Mouse (Mus musculus) right cerebral cortex, postnatal 14 days (tissue): Measurements from ENCODE around the gene Gm8251.
"Not testable (repeated sequence)": the region's sequence is repeated elsewhere in the genome, so short reads cannot be mapped to it uniquely, and the experiment has no call there.

Experiments used
- DNase-seq: peaks from one replicate; pipeline ENCODE4 v3.0.0; 2022

Gm8251 gene

DNA sequence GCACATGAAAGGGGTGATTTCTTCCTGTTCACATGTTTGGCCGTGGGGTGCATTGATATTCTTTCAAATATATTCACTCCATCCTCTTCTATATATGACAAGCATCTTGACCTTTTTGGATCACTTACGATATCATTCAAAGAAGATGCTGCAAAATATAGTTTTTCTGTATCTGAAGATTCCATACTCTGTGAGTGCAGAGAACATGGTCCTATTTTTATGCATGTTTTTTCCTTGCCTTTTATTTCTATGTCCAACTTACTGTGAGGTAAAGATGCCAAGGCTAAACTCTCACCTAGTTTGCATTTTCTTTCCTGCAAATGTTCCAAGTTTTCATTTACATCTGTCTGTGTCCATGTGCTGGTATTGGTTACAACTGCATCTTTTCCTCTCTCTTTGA is at the start of gene Gm8251:
Gene Gm8251, minus strand, starts transcription at position 101 of the 400 bp plus-strand sequence.
- no peak for DNase-seq

DNA sequence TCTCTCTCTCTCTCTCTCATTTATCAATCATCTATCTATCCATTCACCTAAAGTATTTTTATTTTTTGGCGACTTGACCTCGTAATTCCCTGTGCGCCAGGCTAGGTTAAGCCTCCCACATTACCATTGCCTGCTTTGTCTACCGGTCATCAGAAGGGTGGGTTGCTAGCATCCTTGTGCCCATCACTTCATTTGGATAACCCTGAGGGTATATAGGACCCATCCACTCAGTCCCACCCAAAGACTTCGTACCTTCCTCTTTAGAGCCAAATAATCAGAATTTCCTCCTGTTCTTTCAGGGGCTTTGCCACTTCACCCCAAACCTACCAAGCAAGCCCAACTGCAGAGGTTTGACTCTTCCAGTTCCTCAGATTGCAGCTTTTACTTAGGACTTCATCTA is 41.2 kb upstream of the Gm8251 start:
- no peak for DNase-seq

DNA sequence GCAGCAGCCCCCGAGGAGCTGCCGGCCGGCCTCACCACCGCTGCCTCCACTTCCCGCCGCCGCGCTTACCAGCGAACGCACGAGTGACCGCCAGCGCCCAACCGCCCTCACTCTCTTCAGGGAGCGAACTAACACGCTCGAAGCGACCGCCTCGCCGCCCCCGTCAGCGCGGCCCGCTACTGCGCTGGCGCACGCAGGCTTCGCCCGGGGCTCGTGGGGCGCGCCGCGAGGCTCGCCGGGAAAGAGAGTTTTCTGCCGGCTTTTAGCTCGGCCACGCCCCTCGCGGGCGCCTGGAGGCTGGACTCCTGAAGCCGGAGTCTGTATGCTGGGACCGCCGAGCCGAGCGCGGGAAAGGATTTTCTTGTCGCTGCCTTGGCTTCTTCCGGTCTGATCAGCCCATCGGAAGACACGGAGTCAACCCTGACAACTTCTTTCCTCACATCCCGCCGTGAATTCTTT is 40.6 kb upstream of the Gm8251 start, which contains the start of gene Tex30:
Gene Tex30, minus strand, starts transcription at position 183 of the 459 bp plus-strand sequence.
- DNase-seq, result peak; percentile 94

DNA sequence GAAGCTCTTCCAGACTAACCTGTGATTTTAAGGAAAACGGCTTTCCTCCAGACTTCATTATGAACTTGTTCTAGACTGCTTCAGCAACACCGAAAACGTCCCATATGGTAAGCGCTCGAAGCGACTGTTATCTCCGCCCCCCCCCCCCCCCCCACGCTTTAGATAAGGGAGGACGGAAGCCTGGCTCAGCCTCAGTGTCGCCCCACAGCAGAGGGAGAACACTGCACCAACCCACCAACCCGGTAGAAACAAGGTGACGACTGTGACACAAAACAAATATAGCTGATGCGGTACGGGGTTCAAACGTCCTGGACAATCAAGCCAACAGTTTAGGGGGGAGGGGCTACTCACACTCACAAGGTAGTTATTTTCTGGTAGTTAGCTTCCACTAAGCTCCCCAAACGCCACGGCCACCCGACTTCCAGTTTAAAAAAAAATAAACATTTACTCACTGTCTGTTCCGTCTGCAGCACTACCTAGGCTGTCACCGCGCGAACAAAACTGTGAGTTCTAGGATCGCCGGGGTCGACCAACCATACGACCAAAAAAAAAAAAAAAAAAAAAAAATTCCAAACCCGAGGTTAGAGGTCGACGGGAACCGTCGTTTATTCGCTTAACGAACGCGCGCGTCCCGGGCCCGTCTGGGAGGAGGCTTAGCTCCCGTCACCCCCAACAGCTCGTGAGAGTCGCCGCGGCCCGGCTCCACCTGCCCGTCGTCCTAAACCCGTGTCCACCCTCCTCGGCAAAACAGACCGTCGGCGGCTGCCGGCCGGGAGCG is 39.9 kb upstream of the Gm8251 start:
- DNase-seq, result peak; percentile 7

DNA sequence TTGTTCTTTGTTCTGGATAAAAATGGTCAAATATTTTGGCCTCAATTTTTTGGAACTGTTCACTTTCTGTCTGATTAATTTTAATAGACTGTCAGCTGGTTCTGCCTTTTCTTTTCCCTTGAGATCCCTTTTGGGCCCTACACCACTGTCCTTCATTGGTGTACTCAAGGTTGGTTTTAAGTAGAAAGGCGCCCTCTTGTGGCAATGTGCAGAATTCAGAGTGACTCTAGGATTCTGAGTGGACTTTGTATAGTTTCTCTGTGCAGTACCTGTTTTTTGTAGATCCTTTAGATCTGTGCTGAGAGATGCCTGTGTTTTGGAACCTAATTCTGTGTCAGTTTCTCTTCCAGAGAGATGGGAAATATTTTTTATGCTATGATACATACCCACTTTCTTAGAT is 2.9 kb upstream of the Gm8251 start:
- peak; percentile 54 for DNase-seq

DNA sequence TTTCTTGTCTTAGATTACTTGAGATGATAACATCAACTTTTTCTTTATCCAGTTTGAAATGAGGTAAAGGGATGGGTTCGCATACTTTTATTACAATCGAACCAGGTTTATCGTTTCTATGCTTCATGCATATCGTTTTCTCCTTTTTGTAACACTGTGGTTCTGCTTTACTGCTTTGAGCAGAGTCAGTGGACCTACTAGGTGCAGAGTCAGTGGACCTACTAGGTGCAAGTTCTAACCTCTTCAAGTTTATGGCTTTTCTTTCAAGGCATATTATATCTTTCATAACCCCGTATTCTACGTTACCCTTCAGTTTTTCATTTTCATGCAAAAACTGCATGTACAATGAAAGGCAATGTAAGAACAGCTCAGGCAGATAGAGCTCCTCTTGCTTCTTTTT is 1.7 kb upstream of the Gm8251 start:
- no peak for DNase-seq

DNA sequence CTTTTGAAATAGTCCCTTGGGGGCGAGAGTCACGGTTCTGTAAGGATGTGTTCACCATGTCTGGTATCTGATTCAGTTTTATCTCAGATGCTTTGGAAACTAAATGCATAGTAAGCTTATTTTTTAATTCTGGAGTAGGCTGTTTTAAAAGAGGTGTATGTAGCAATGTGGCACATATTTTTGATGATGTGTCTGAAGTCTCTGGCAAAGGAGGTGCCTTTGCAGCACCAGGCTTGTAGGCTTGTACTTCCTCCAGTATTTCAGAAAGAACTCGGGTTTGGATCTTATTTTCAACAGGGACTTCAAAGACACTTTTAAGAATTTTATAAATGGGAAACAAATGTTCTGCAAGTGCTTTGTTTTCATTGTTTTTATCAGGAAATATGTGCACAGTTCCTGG is 3.9 kb downstream of the Gm8251 start:
- DNase-seq, result no peak

DNA sequence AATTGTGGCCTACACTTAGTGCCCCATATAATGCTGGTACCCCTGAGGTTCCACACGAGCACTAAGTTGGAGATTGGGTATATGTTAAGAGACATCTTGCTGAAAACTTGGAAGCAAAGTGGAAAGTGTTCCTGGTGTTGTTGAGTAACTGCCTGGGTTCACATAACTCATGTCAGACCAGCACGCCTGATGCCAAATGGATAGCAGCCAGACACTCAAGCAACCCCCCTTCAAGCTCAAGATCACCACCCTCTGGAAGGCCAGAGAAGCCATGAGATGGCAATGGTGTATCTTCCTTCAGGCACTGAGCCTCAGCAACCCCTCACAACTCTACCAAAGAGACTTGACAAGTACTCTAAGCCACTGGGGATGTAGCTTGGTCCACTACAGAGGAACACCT is 15.2 kb downstream of the Gm8251 start:
- no peak for DNase-seq

DNA sequence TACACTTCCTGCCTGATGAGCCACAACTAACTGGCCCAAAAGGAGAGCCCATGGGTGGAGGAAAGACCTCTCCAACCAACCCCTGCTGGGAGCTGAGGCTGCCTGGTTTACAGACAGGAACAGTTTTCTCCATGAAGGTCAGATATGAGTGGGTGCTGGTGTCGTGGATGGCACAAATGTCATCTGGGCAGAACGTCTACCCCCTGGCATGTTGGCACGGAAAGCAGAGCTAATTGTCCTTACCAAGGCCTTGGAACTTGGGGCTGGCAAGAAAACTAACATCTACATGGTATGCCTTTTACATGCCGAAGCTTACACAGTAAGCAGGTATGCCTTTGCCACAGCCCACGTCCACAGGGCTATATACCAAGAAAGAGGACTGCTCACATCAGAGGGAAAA is 16.0 kb downstream of the Gm8251 start:
- DNase-seq, result not testable (repeated sequence)

DNA sequence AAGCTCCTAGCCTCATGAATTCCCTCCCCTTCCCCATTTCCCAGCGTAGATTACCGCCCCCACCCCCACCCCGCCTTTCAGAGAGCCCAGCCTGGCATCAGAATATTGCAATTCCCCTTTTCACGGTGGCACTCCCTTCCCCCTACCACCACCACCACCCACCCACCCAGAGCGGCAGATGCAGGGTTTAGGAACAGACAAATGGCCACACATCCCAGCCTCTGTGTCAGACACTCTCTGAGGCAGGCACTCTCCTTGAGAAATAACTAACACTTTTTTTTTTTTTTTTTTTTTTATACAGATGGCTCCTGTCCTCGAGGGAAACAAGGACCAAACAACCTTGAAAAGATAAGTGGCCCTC is 19.2 kb downstream of the Gm8251 start:
- no peak for DNase-seq

DNA sequence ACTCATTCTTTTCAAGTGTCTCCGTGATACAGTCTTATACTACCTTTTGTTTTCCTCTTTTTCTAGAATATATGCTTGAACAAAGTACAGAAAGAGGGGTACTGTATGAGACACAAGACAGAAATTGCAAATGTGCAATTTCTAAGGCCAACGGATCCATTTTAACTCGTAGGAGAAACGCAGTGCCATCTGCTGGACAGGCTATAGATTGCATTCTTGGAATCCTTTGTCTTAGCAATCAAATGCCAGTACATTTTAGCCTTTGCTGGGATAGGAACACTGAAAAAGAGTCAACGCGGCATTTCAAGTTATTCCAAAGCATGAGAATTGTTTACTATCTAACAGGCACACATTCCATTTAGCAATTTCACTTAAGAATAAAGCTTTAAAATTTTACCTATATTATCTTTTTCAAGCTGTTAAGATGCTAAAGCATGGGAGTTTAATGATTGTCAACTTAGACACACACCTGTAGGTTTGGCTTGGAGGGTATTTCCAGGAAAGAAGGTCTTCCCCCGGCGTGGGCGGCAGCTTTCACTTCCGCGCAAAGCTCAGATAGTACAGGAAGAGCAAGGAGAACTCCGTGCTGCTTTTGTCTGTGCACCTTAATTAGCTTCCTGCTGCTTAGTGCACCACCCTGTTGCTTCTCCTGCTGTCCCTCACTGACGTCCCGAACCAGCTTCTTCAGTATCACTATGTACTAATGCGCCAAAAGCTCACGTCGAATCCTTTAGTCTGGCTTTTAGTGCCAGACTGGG is 19.8 kb downstream of the Gm8251 start:
- peak; percentile 62 for DNase-seq

DNA sequence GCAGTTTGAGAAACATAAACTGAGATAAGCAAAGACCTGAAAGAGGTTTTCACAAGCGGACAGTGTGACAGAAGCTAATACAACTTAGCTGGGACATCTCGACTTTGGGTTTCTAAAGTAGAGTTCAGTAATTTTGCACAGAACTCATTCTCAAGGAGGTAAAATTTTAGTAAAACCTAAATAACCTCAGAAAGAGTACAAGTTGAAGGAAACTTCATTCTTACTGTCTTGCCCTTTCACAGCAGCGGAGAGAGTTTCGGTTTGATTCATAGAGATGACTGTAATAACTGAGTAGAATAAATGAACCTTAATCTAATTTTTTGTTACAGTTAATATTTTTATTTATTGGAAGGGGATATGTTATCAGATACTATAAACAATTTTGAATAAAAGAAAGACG is 28.8 kb downstream of the Gm8251 start:
- DNase-seq, result no peak

DNA sequence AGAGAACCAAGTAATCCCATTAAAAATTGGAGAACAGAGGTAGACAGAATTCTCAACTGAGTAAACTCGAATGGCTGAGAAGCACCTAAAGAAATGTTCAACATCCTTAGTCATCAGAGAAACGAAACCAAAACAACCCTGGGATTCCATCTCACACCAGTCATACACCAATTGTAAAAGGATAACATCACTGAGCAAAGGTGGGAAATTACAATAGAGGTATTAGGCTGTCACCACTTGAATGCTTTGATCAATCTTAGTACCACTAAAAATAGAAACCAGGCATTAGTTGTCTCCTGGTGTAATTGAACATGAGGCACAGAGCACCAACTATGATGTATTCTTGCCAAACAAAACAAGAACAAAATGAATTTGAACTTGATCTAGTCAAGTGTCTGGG is 29.5 kb downstream of the Gm8251 start:
- no peak for DNase-seq

DNA sequence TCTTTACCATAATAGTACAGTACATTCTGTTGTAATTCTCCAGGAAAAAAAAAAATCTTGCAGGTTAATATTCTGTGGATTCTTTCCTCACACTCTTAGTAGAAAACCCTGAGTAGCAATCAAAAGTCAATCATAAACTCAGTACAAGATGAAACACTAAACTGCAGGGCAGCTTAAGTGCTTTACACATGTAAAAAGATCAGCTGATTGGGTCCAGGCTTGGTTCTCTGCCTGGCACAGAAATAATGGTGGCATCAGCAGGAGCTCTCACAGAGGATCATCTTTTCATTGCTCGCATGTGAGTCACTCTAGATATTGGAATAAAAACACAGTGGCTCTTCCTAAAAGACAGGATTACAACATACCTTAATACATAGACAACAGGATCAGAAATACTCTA is 34.1 kb downstream of the Gm8251 start:
- no peak for DNase-seq

DNA sequence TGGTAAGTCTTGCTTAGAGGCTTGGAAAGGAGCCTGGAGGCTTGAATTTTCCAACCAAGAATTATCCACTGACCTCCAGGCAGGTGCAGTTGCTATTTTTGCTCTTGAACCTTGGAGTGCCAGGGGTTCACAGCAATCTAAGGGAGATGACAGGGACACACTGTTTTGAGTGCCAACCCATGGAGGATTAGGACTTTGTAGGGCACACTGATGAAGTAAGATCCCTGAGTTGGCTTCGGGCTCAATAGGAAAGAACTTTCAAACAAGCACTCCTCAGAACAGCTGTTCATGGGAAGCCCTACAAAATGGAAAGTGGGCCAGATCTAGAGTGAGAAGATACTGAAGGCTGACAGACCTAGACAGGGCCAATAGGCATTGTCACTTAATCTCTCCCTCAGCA is 39.1 kb downstream of the Gm8251 start:
- DNase-seq, result no peak

DNA sequence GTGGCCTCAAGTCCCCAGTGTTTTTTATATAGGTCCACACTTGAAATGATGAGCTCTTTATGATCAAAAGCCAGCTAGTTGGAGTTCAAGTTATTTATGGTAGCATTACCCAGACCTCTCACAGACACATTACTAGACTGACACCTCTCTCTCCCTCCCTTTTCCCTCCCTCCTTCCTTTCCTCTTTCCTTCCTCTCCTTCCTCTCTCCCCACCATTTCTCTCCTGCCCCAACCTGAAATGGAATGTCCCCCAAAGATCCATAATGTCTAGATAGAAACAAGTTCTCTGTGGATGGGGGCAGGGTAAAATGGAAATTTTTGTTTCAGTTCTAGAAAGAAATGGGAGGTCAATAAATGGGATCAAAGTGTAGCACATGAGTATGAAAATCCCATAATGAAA is 41.8 kb downstream of the Gm8251 start, which contains the start of gene Mettl21c:
Gene Mettl21c, minus strand, starts transcription at position 101 of the 400 bp plus-strand sequence.
- no peak for DNase-seq

DNA sequence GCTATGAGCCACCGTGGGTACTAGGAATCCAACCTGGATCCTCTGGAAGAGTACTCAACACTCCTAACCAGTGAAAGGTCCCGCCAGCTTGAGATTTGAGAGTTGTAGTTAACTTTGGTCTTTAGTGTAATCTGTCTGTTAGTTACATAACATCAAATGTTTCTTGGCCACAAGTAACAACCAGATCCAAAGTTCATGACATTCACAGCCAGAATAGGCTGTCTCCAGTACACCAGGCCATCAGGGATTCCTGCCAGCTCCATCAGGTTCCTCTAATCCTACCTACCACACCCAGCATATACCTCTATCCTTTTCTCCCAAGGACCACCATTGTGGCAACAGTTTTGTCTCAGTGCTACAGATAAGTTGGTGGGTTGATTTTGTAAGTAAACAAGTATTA is 46.2 kb downstream of the Gm8251 start:
- DNase-seq, result no peak
